Mouse (Mus musculus): Measurements from ENCODE around the gene Fgfr2.

Gene Fgfr2

GRCm38 (mm10) chr7:132705130-132705529, 418.0 kb downstream of the Fgfr2 start:
- DNase-seq: no peak

GRCm38 (mm10) chr7:132704310-132704875, 418.8 kb downstream of the Fgfr2 start:
- DNase-seq: no peak

GRCm38 (mm10) chr7:132703515-132704309, 419.4 kb downstream of the Fgfr2 start:
- no peak for DNase-seq

GRCm38 (mm10) chr7:132702492-132703070, 420.6 kb downstream of the Fgfr2 start:
- DNase-seq: peak; percentile 85

- DNase-seq: no peak
These were observed 421.1 kb downstream of the Fgfr2 start for GRCm38 (mm10) chr7:132702024-132702423.

- no peak for DNase-seq
These were observed 421.7 kb downstream of the Fgfr2 start for GRCm38 (mm10) chr7:132701412-132701811.

- DNase-seq: peak; percentile 53
These were observed 423.0 kb downstream of the Fgfr2 start for GRCm38 (mm10) chr7:132700107-132700506.

- DNase-seq: no peak
These were observed 423.5 kb downstream of the Fgfr2 start for GRCm38 (mm10) chr7:132699639-132700038.

- no peak for DNase-seq
These were observed 424.0 kb downstream of the Fgfr2 start for GRCm38 (mm10) chr7:132699165-132699564.

GRCm38 (mm10) chr7:132698737-132699136, 424.4 kb downstream of the Fgfr2 start:
- DNase-seq: no peak

- DNase-seq: no peak
These were observed 425.8 kb downstream of the Fgfr2 start for GRCm38 (mm10) chr7:132697258-132697796.

GRCm38 (mm10) chr7:132693561-132693960, 429.6 kb downstream of the Fgfr2 start:
- DNase-seq: no peak

GRCm38 (mm10) chr7:132692719-132693118, 430.4 kb downstream of the Fgfr2 start:
- DNase-seq: peak; percentile 70

GRCm38 (mm10) chr7:132690716-132691472, 432.3 kb downstream of the Fgfr2 start:
- DNase-seq: no peak

- DNase-seq: no peak
These were observed 433.4 kb downstream of the Fgfr2 start for GRCm38 (mm10) chr7:132689722-132690121.

- peak; percentile 61 for DNase-seq
These were observed 434.4 kb downstream of the Fgfr2 start for GRCm38 (mm10) chr7:132688721-132689120.

GRCm38 (mm10) chr7:132687897-132688296, 435.3 kb downstream of the Fgfr2 start:
- no peak for DNase-seq

GRCm38 (mm10) chr7:132686515-132686914, 436.6 kb downstream of the Fgfr2 start:
- DNase-seq: no peak

GRCm38 (mm10) chr7:132683923-132684322, 439.2 kb downstream of the Fgfr2 start:
- DNase-seq: no peak

- DNase-seq: no peak
These were observed 440.2 kb downstream of the Fgfr2 start for GRCm38 (mm10) chr7:132682901-132683300.

- DNase-seq: no peak
These were observed 440.8 kb downstream of the Fgfr2 start for GRCm38 (mm10) chr7:132682336-132682735.

GRCm38 (mm10) chr7:132681831-132682230, 441.3 kb downstream of the Fgfr2 start:
- DNase-seq: no peak

GRCm38 (mm10) chr7:132681296-132681695, 441.9 kb downstream of the Fgfr2 start:
- DNase-seq: no peak

All from layer of hippocampus, adult 9-11 months (tissue).